Mouse (Mus musculus) CD4-positive, CD25-positive, alpha-beta regulatory T cell (primary cell): ENCODE measurements around the gene Cul4a. TPM values are rescaled to one million over a fixed set of nuclear protein-coding genes. Genes with fewer than 3 reads are reported as not detected.

Experiments used
- polyA plus RNA-seq: library from polyadenylated mRNA; unstranded; fragments of 100-300 nt; shearing (Covaris generic); gene quantifications from one replicate; pipeline ENCODE4 v1.2.1, GENCODE M21; 2017

Gene Cul4a
- 41.7 TPM for polyA plus RNA-seq

GRCm38 (mm10) chr8:13105087-13105881 is at the start of gene Cul4a, which contains the start of gene Pcid2:
Gene Cul4a, plus strand, starts transcription at chr8:13105621.
Gene Pcid2, minus strand, starts transcription at chr8:13105459.

GRCm38 (mm10) chr8:13060441-13061150 is 44.8 kb upstream of the Cul4a start, which contains the start of gene Proz:
Gene Proz, plus strand, starts transcription at chr8:13060914.

GRCm38 (mm10) chr8:13158718-13159376 is 53.4 kb downstream of the Cul4a start, which contains the start of gene Lamp1:
Gene Lamp1, plus strand, starts transcription at chr8:13159161.

Other genes starting within 250 kb of the Cul4a start
- 1.1 TPM for gene Mcf2l, start 231.8 kb upstream of the Cul4a start, polyA plus RNA-seq
- gene F7, start 79.6 kb upstream of the Cul4a start, polyA plus RNA-seq = not detected
- gene F10, start 68.3 kb upstream of the Cul4a start, polyA plus RNA-seq = not detected
- gene Proz, start 44.7 kb upstream of the Cul4a start, polyA plus RNA-seq = 2.8 TPM
- gene Pcid2, start 162 bp upstream of the Cul4a start, polyA plus RNA-seq = 47.2 TPM
- 289 TPM for gene Lamp1, start 53.5 kb downstream of the Cul4a start, polyA plus RNA-seq
- 3.1 TPM for gene Grtp1, start 95.0 kb downstream of the Cul4a start, polyA plus RNA-seq
- 0.13 TPM for gene Adprhl1, start 148.5 kb downstream of the Cul4a start, polyA plus RNA-seq
- 35.7 TPM for gene Dcun1d2, start 182.5 kb downstream of the Cul4a start, polyA plus RNA-seq
- 39.6 TPM for gene Tmco3, start 182.6 kb downstream of the Cul4a start, polyA plus RNA-seq
- gene Tfdp1, start 233.1 kb downstream of the Cul4a start, polyA plus RNA-seq = 81.3 TPM